Mouse (Mus musculus): Measurements from ENCODE around the gene Wdfy3. TPM values are rescaled to one million over a fixed set of nuclear protein-coding genes. Genes with fewer than 3 reads are reported as not detected.
"Not testable (repeated sequence)": the region's sequence is repeated elsewhere in the genome, so short reads cannot be mapped to it uniquely, and the experiment has no call there.

The Wdfy3 gene
- 50.8 and 68.1 TPM in 2 replicates for polyA plus RNA-seq (2012; rRNA removed)

GRCm38 (mm10) chr5:102069767-102070413 lies at the start of gene Wdfy3:
Gene Wdfy3 (minus strand): TSS chr5:102069921.
- TF ChIP-seq CTCF (IDR thresholded peaks at IDR 0.05; ENCODE audit: borderline replicate concordance, extremely low read depth, insufficient read depth, insufficient read length) (no peak), POLR2A (IDR thresholded peaks at IDR 0.05; ENCODE audit: borderline replicate concordance, extremely low read depth, insufficient read depth, insufficient read length, poor library complexity, severe bottlenecking) (peak; percentile 85; the same call in 1 of the 2 replicates)
- peak; percentile 96 for DNase-seq (ENCODE audit: low read depth)

GRCm38 (mm10) chr5:102113009-102113408 lies 43.3 kb upstream of the Wdfy3 start:
- DNase-seq (ENCODE audit: low read depth) = peak; percentile 68
- TF ChIP-seq CTCF (IDR thresholded peaks at IDR 0.05; ENCODE audit: borderline replicate concordance, extremely low read depth, insufficient read depth, insufficient read length) = no peak
- no peak for TF ChIP-seq POLR2A (IDR thresholded peaks at IDR 0.05; ENCODE audit: borderline replicate concordance, extremely low read depth, insufficient read depth, insufficient read length, poor library complexity, severe bottlenecking)

GRCm38 (mm10) chr5:102112034-102112433 lies 42.3 kb upstream of the Wdfy3 start:
- TF ChIP-seq CTCF (IDR thresholded peaks at IDR 0.05; ENCODE audit: borderline replicate concordance, extremely low read depth, insufficient read depth, insufficient read length) = no peak
- TF ChIP-seq POLR2A (IDR thresholded peaks at IDR 0.05; ENCODE audit: borderline replicate concordance, extremely low read depth, insufficient read depth, insufficient read length, poor library complexity, severe bottlenecking) = no peak

GRCm38 (mm10) chr5:102110031-102110430 lies 40.3 kb upstream of the Wdfy3 start:
- peak; percentile 86 for DNase-seq (ENCODE audit: low read depth)
- TF ChIP-seq CTCF (IDR thresholded peaks at IDR 0.05; ENCODE audit: borderline replicate concordance, extremely low read depth, insufficient read depth, insufficient read length) = no peak
- TF ChIP-seq POLR2A (IDR thresholded peaks at IDR 0.05; ENCODE audit: borderline replicate concordance, extremely low read depth, insufficient read depth, insufficient read length, poor library complexity, severe bottlenecking) = no peak

More at GRCm38 (mm10) chr5:102112034-102112433, 42.3 kb upstream of the Wdfy3 start:
- no peak for DNase-seq (ENCODE audit: low read depth)

GRCm38 (mm10) chr5:102105919-102106318 lies 36.2 kb upstream of the Wdfy3 start:
- DNase-seq (ENCODE audit: low read depth) = peak; percentile 38

GRCm38 (mm10) chr5:102101815-102102214 lies 32.1 kb upstream of the Wdfy3 start:
- not testable (repeated sequence) for DNase-seq (ENCODE audit: low read depth)

More at GRCm38 (mm10) chr5:102105919-102106318, 36.2 kb upstream of the Wdfy3 start:
- TF ChIP-seq POLR2A (IDR thresholded peaks at IDR 0.05; ENCODE audit: borderline replicate concordance, extremely low read depth, insufficient read depth, insufficient read length, poor library complexity, severe bottlenecking) = no peak
- no peak for TF ChIP-seq CTCF (IDR thresholded peaks at IDR 0.05; ENCODE audit: borderline replicate concordance, extremely low read depth, insufficient read depth, insufficient read length)

- TF ChIP-seq CTCF (IDR thresholded peaks at IDR 0.05; ENCODE audit: borderline replicate concordance, extremely low read depth, insufficient read depth, insufficient read length) = no peak
- peak; percentile 76 for DNase-seq (ENCODE audit: low read depth)
Observed at GRCm38 (mm10) chr5:102100246-102101241, 30.8 kb upstream of the Wdfy3 start.

- TF ChIP-seq POLR2A (IDR thresholded peaks at IDR 0.05; ENCODE audit: borderline replicate concordance, extremely low read depth, insufficient read depth, insufficient read length, poor library complexity, severe bottlenecking) = no peak
- no peak for TF ChIP-seq CTCF (IDR thresholded peaks at IDR 0.05; ENCODE audit: borderline replicate concordance, extremely low read depth, insufficient read depth, insufficient read length)
- DNase-seq (ENCODE audit: low read depth) = no peak
Observed at GRCm38 (mm10) chr5:102095576-102095975, 25.9 kb upstream of the Wdfy3 start.

GRCm38 (mm10) chr5:102090686-102091085 lies 21.0 kb upstream of the Wdfy3 start:
- TF ChIP-seq POLR2A (IDR thresholded peaks at IDR 0.05; ENCODE audit: borderline replicate concordance, extremely low read depth, insufficient read depth, insufficient read length, poor library complexity, severe bottlenecking) = no peak
- no peak for TF ChIP-seq CTCF (IDR thresholded peaks at IDR 0.05; ENCODE audit: borderline replicate concordance, extremely low read depth, insufficient read depth, insufficient read length)
- DNase-seq (ENCODE audit: low read depth) = no peak

- TF ChIP-seq POLR2A (IDR thresholded peaks at IDR 0.05; ENCODE audit: borderline replicate concordance, extremely low read depth, insufficient read depth, insufficient read length, poor library complexity, severe bottlenecking) (no peak), CTCF (IDR thresholded peaks at IDR 0.05; ENCODE audit: borderline replicate concordance, extremely low read depth, insufficient read depth, insufficient read length) (no peak)
- DNase-seq (ENCODE audit: low read depth) = no peak
Observed at GRCm38 (mm10) chr5:102084737-102085705, 15.3 kb upstream of the Wdfy3 start.

GRCm38 (mm10) chr5:102074086-102074485 lies 4.4 kb upstream of the Wdfy3 start:
- peak; percentile 91 for DNase-seq (ENCODE audit: low read depth)
- no peak for TF ChIP-seq POLR2A (IDR thresholded peaks at IDR 0.05; ENCODE audit: borderline replicate concordance, extremely low read depth, insufficient read depth, insufficient read length, poor library complexity, severe bottlenecking)
- TF ChIP-seq CTCF (IDR thresholded peaks at IDR 0.05; ENCODE audit: borderline replicate concordance, extremely low read depth, insufficient read depth, insufficient read length) = no peak

Data from brain, embryonic 14.5 days (tissue).